Mouse (Mus musculus) liver, embryonic 12.5 days (tissue): ENCODE results near the gene Chadl. TPM values are rescaled to one million over a fixed set of nuclear protein-coding genes. Genes with fewer than 3 reads are reported as not detected.
A peak's percentile ranks its signal among the peaks of the same experiment; 100 is the strongest.
"Not testable (repeated sequence)": the region's sequence is repeated elsewhere in the genome, so short reads cannot be mapped to it uniquely, and the experiment has no call there.

Experiments
- ATAC-seq: fragments of 200-750 bp; cut with Nextera tagmentation; 2 replicates; pipeline ENCODE4 v1.8.0; 2017; ENCODE audit warnings: moderate number of reproducible peaks, mild to moderate bottlenecking, moderate library complexity
- H3K27ac ChIP-seq: fragments of 300-500 bp; sonication (generic); 2 replicates; pipeline ENCODE4 v1.5.1; 2016; ENCODE audit warnings: mild to moderate bottlenecking
- H3K27me3 ChIP-seq: fragments of 300-500 bp; sonication (generic); replicated peaks from 2 replicates; pipeline ENCODE4 v1.6.1; 2016; ENCODE audit warnings: mild to moderate bottlenecking, moderate library complexity
- H3K36me3 ChIP-seq: fragments of 300-500 bp; sonication (generic); 2 replicates; pipeline ENCODE4 v1.6.1; 2016; ENCODE audit warnings: mild to moderate bottlenecking, moderate library complexity
- H3K4me1 ChIP-seq: fragments of 300-500 bp; sonication (generic); 2 replicates; pipeline ENCODE4 v1.6.1; 2016
- H3K4me2 ChIP-seq: fragments of 300-500 bp; sonication (generic); 2 replicates; pipeline ENCODE4 v1.6.1; 2016; ENCODE audit warnings: mild to moderate bottlenecking, moderate library complexity
- H3K4me3 ChIP-seq: fragments of 300-500 bp; sonication (generic); 2 replicates; pipeline ENCODE4 v1.5.1; 2016; ENCODE audit warnings: mild to moderate bottlenecking, moderate library complexity
- H3K9ac ChIP-seq: fragments of 300-500 bp; sonication (generic); 2 replicates; pipeline ENCODE4 v1.6.1; 2016; ENCODE audit warnings: mild to moderate bottlenecking, moderate library complexity
- H3K9me3 ChIP-seq: fragments of 300-500 bp; sonication (generic); replicated peaks from 2 replicates; pipeline ENCODE4 v1.6.1; 2016; ENCODE audit warnings: mild to moderate bottlenecking, moderate library complexity
- WGBS: fragments of 180-500 bp; shearing (Covaris S2); methylation state at CpG from one replicate; pipeline ENCODE4 v1.1.7; 2016; ENCODE audit not compliant: insufficient replicate concordance; 5-methylcytosine and 5-hydroxymethylcytosine counted together
- polyA plus RNA-seq: library from polyadenylated mRNA; unstranded; fragments of >200 nt; fragmentation: Nextera tagmentation; extraction: Ambion mirVana; gene quantifications from 2 replicates; pipeline ENCODE4 v1.2.1, GENCODE M21; 2016

The Chadl gene
- 0.38 and 0.48 TPM in 2 replicates for polyA plus RNA-seq

DNA sequence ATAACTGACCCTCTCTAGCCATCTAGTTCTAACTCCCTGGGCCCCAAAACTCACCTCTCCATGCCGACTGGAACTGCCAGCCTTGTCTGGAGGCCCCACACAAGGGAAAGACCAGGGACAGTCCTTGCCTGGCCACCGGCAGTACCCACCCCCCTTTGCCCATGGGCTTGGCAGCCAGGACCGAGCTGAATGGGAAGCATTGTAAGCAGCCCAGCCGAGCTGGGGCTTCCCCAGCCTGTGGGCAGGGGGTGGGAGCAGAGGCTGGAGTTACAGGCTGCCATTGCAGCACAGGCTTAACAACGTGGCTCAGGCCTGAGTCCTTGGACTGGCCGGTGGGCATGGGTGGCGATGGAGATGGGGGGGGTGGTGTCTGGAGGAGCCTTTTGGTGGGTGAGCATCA, at the start of gene Chadl:
Gene Chadl (minus strand): TSS at position 113 of the 400 bp plus-strand sequence.
- 56% methylated on average over 7 of the region's 7 CpGs for WGBS
- no peak within 1 kb of the TSS for H3K4me2 ChIP-seq

GRCm38 (mm10) chr15:81745601-81746114, 48.6 kb upstream of the Chadl start:
- 1% methylated on average over 32 of the region's 33 CpGs for WGBS
- Histone ChIP-seq H3K4me2 (peak overlapping the region; percentile 97), H3K27ac (peak overlapping the region; percentile 80)

More for the DNA sequence above, at the start of gene Chadl:
- Histone ChIP-seq H3K27ac (no peak within 1 kb of the TSS), H3K9ac (no peak within 1 kb of the TSS), H3K27me3 (peaks cover 54% of the 10 kb centered on the region), H3K9me3 (no peaks in the 10 kb centered on the region), H3K4me1 (peaks cover 19% of the 10 kb centered on the region), H3K36me3 (peaks cover 5% of the 10 kb centered on the region), H3K4me3 (no peak within 1 kb of the TSS)
- no peak for ATAC-seq

GRCm38 (mm10) chr15:81744992-81745600, 48.0 kb upstream of the Chadl start, which contains the start of the genes Zc3h7b and Rangap1:
TSS of gene Zc3h7b (plus strand) at chr15:81745057.
TSS of gene Rangap1 (minus strand) at chr15:81745530.
- Histone ChIP-seq H3K36me3 (no peaks in the 10 kb centered on the region), H3K27ac (peak within 1 kb of the TSS; percentile 80), H3K4me2 (peak within 1 kb of the TSS; percentile 97), H3K9ac (peak within 1 kb of the TSS; percentile 84), H3K4me1 (peaks cover 34% of the 10 kb centered on the region), H3K27me3 (0 out of 2 replicates have a peak, but pooled peaks cover 4% of the 10 kb centered on the region), H3K4me3 (peak within 1 kb of the TSS; percentile 78), H3K9me3 (no peaks in the 10 kb centered on the region)
- ATAC-seq: peak; percentile 82
- under 1% methylated on average over 65 of the region's 65 CpGs for WGBS

More at GRCm38 (mm10) chr15:81745601-81746114, 48.6 kb upstream of the Chadl start:
- Histone ChIP-seq H3K4me3 (peak overlapping the region; percentile 78), H3K27me3 (0 out of 2 replicates have a peak, but pooled peaks cover 4% of the 10 kb centered on the region), H3K9ac (peak overlapping the region; percentile 84), H3K4me1 (peaks cover 34% of the 10 kb centered on the region), H3K9me3 (no peaks in the 10 kb centered on the region), H3K36me3 (no peaks in the 10 kb centered on the region)
- ATAC-seq: peak; percentile 33; the same call in 1 of the 2 replicates

DNA sequence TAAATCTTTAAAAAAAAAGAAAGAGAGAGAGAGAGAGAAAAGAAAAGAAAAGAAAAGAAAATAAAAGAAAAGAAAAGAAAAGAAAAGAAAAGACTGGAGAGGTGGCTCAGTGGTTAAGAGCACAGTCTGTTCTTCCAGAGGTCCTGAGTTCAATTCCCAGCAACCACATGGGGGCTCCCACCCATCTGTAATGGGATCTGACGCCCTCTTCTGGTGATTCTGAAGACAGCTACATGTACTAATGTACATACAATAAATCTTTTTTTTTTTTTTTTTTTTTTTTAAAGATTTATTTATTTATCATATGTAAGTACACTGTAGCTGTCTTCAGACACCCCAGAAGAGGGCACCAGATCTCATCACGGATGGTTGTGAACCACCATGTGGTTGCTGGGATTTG, 45.3 kb upstream of the Chadl start:
- H3K27me3 ChIP-seq, H3K4me3 ChIP-seq, H3K27ac ChIP-seq, H3K4me2 ChIP-seq, ATAC-seq, H3K9me3 ChIP-seq, H3K9ac ChIP-seq, H3K36me3 ChIP-seq: not testable (repeated sequence)
- peaks cover 23% of the 10 kb centered on the region for H3K4me1 ChIP-seq
- 31% methylated on average over 2 of the region's 2 CpGs for WGBS

GRCm38 (mm10) chr15:81739924-81740323, 42.8 kb upstream of the Chadl start:
- Histone ChIP-seq H3K9ac (no peak overlapping the region), H3K4me3 (no peak overlapping the region), H3K36me3 (no peaks in the 10 kb centered on the region), H3K27ac (no peak overlapping the region), H3K4me1 (peaks cover 7% of the 10 kb centered on the region), H3K9me3 (no peaks in the 10 kb centered on the region), H3K4me2 (no peak overlapping the region), H3K27me3 (peaks cover 4% of the 10 kb centered on the region; the same call in 1 of the 2 replicates)
- WGBS: 12% methylated on average over 2 of the region's 2 CpGs
- no peak for ATAC-seq

DNA sequence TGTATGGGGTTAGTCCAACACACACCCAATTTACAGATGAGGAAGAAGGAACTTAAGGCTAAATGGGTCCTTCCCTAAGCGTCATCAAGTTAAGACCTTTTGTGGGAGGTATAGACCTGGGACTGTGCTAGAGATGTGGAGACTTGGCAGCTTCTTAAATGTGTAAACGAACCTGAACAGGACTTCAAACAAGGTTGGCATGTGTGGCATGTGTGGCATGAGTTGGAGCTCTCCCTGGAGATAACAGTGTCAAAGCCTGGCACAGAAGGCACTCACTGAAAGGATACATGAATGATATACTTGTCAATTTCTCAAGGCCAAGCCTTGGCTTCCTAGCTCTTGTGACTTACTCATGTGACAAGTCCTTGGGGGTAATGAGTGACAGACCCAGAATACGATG, 42.2 kb upstream of the Chadl start:
- ATAC-seq: no peak
- H3K4me1 ChIP-seq: peaks cover under 1% of the 10 kb centered on the region
- WGBS: 61% methylated on average over 3 of the region's 3 CpGs
- H3K9ac ChIP-seq: no peak overlapping the region
- peaks cover 5% of the 10 kb centered on the region for H3K27me3 ChIP-seq
- no peak overlapping the region for H3K4me3 ChIP-seq
- no peak overlapping the region for H3K27ac ChIP-seq
- no peaks in the 10 kb centered on the region for H3K9me3 ChIP-seq
- H3K36me3 ChIP-seq: no peaks in the 10 kb centered on the region
- H3K4me2 ChIP-seq: no peak overlapping the region

DNA sequence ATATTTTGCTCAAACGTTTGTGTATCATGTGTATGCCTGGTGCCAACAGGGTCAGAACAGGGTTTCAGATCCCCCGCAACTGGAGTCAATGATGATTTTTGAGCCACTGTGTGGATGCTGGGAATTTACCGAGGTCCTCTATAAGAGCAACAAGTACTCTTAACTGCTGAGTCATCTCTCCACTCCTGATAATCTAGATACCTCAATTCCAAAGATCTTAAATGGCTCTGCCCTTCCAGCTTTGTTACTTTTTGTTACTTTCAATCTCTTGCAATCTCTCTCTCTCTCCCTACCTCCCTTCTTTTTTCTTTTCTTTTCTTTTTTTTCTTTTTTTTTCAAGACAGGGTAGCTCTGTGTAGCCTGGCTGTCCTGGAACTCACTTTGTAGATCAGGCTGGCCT, 38.0 kb upstream of the Chadl start:
- ATAC-seq: no peak
- Histone ChIP-seq H3K4me1 (peaks cover 4% of the 10 kb centered on the region), H3K36me3 (no peaks in the 10 kb centered on the region), H3K9me3 (no peaks in the 10 kb centered on the region), H3K4me2 (no peak overlapping the region), H3K9ac (no peak overlapping the region), H3K4me3 (no peak overlapping the region), H3K27ac (no peak overlapping the region), H3K27me3 (peaks cover 13% of the 10 kb centered on the region)
- WGBS: 38% methylated on average over 3 of the region's 3 CpGs

DNA sequence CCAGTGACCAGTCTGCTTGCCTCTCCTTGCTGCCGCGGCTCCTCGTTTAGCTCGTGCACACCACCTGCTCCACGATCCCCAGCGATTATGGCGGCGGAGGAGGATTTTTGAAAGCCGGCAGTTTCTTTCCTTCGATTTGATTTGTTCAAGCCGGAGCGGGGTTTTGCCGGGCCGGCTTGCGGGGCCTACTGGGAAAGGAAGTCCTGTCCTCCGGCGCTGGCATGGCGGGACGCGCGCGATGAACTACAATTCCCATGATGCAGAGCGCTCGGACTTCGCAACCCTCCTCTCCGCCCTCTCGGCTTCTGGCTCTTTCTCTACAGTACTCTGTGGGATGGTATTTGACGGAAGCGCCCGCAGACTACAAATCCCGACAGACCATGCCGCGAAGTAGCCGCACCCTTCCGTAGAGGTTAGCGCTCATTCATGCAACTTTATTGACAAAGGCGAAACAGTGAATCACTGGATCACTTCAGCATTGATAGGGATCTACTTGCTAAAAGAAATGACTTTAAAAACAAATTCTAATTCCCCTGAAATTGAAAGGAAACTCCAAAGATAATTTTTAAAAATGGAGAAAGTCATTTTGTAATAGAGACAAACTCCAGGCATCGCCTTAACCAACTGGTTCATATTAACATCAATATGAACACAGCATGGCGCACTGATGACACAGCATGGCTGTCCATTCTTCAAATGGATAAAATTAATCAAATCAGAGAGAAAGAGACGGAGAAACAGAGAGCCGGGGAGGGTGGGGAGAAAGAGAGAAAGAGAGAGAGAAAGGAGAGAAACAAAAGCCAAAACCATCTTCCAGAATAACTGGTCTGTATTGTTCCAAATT, 32.9 kb upstream of the Chadl start:
- peaks cover 13% of the 10 kb centered on the region; the same call in 1 of the 2 replicates for H3K27me3 ChIP-seq
- ATAC-seq: peak; percentile 98
- peaks cover 25% of the 10 kb centered on the region for H3K36me3 ChIP-seq
- WGBS: 5% methylated on average over 41 of the region's 41 CpGs
- H3K4me2 ChIP-seq: peak overlapping the region; percentile 78
- H3K9me3 ChIP-seq: no peaks in the 10 kb centered on the region
- H3K4me3 ChIP-seq: peak overlapping the region; percentile 98
- peak overlapping the region; percentile 93 for H3K27ac ChIP-seq
- H3K9ac ChIP-seq: peak overlapping the region; percentile 96
- H3K4me1 ChIP-seq: peaks cover 37% of the 10 kb centered on the region

DNA sequence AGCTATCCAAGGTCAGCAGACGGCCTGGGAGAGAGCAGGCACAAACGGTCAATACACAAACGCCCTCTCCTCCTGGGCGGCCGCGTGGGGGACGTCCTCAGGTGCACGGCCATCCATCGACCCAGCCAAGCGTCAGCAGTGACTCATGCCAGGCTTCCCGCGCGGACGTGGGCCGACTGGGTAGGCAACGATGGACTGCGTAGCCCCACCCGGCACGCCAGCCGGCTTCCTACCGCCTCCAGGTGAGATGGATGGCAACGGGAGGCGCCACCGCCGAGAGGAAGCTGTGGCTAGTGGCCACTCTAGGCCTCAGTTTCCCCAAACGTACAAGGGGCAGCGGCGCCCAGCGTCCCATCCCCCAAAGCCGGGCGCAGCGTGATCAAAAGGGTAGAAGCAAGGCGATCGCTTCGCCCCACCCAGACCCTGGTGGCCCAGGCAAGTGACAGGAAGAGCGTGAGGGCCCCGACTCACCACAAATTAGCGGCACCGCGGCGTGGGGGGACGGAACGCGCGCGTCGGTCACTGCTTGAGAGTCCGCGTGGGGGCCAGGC, 32.2 kb upstream of the Chadl start:
- Histone ChIP-seq H3K4me1 (peaks cover 37% of the 10 kb centered on the region), H3K27ac (peak overlapping the region; percentile 93), H3K9ac (peak overlapping the region; percentile 96), H3K4me3 (peak overlapping the region; percentile 98), H3K36me3 (peaks cover 32% of the 10 kb centered on the region), H3K4me2 (peak overlapping the region; percentile 78), H3K9me3 (no peaks in the 10 kb centered on the region), H3K27me3 (peaks cover 12% of the 10 kb centered on the region; the same call in 1 of the 2 replicates)
- ATAC-seq: peak; percentile 57
- under 1% methylated on average over 49 of the region's 49 CpGs for WGBS

GRCm38 (mm10) chr15:81725965-81726364, 28.9 kb upstream of the Chadl start:
- H3K36me3 ChIP-seq: peaks cover 65% of the 10 kb centered on the region
- WGBS: 91% methylated on average over 8 of the region's 8 CpGs
- ATAC-seq: no peak

DNA sequence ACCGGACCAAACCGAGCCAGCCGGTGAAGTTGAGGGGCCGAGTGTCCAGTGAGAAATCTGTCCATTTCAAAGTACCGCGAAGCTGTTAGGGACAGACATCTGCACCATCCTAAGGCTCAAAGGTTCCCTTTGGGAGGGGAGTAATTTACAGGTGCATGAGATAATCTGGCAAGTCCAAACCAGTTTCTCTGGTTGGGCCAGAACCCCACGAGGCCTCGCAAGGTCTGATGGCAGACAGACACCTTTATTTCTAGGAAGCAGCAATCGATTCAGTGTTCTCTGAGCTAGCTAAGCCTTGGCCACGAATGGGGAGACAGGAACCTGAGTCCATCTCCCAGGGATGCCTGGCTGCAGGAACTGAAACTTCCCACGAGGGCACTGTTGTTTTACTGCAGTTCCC, 26.6 kb upstream of the Chadl start:
- H3K36me3 ChIP-seq: peaks cover 88% of the 10 kb centered on the region
- WGBS: 90% methylated on average over 11 of the region's 11 CpGs

More at GRCm38 (mm10) chr15:81725965-81726364, 28.9 kb upstream of the Chadl start:
- Histone ChIP-seq H3K4me2 (no peak overlapping the region), H3K9ac (no peak overlapping the region), H3K4me1 (peaks cover 40% of the 10 kb centered on the region), H3K9me3 (no peaks in the 10 kb centered on the region), H3K27ac (no peak overlapping the region), H3K4me3 (no peak overlapping the region), H3K27me3 (no peaks in the 10 kb centered on the region)

More for the DNA sequence above, 26.6 kb upstream of the Chadl start:
- ATAC-seq: no peak
- Histone ChIP-seq H3K27ac (no peak overlapping the region), H3K27me3 (no peaks in the 10 kb centered on the region), H3K9me3 (no peaks in the 10 kb centered on the region), H3K4me3 (no peak overlapping the region), H3K4me2 (no peak overlapping the region), H3K9ac (no peak overlapping the region), H3K4me1 (peaks cover 34% of the 10 kb centered on the region)
